Mouse (Mus musculus) G1E (cell line): ENCODE measurements around the gene Olfr5.

Experiments
- CTCF ChIP-seq: IDR thresholded peaks from 2 replicates; pipeline ENCODE4 v1.5.1; 2012; ENCODE audit warnings: low read depth, low read length, inconsistent platforms, mixed read lengths
- GATA1 ChIP-seq: IDR thresholded peaks from 2 replicates; pipeline ENCODE4 v1.6.1; 2012; ENCODE audit warnings: borderline replicate concordance, low read length, inconsistent platforms, mixed read lengths
- GATA2 ChIP-seq: IDR thresholded peaks from 2 replicates; pipeline ENCODE4 v1.6.1; 2012; ENCODE audit warnings: low read depth, low read length, inconsistent platforms, borderline replicate concordance
- POLR2AphosphoS5 ChIP-seq: IDR thresholded peaks from 2 replicates; pipeline ENCODE4 v1.6.1; 2012; ENCODE audit warnings: low read depth, low read length, inconsistent platforms; ENCODE audit not compliant: insufficient replicate concordance
- TAL1 ChIP-seq: conservative IDR thresholded peaks from 2 replicates; pipeline ENCODE4 v1.6.1; 2012; ENCODE audit warnings: low read depth, low read length, inconsistent platforms, mixed read lengths

GRCm38 (mm10) chr7:6526141-6526540 is 39.4 kb upstream of the Olfr5 start:
- TF ChIP-seq CTCF = peak; percentile 59
- TF ChIP-seq GATA1 = no peak
- TF ChIP-seq TAL1 = no peak
- no peak for TF ChIP-seq POLR2AphosphoS5
- no peak for TF ChIP-seq GATA2
